Mouse (Mus musculus): Measurements from ENCODE around the gene Itga8.

GRCm38 (mm10) chr2:12316361-12316760 lies 14.6 kb upstream of the Itga8 start:
- TF ChIP-seq GATA1 (IDR thresholded peaks at IDR 0.05; ENCODE audit: borderline replicate concordance, low read length), result no peak
- no peak for TF ChIP-seq FLI1 (IDR thresholded peaks at IDR 0.05; ENCODE audit: low read length)
